Mouse (Mus musculus): Measurements from ENCODE around the gene Ppp2r5e.

Gene Ppp2r5e

GRCm38 (mm10) chr12:75424817-75425216 is 171.2 kb downstream of the Ppp2r5e start:
- DNase-seq = no peak

- peak; percentile 14 for DNase-seq
Observed at GRCm38 (mm10) chr12:75424359-75424758, 171.7 kb downstream of the Ppp2r5e start.

- no peak for DNase-seq
Observed at GRCm38 (mm10) chr12:75416681-75417080, 179.4 kb downstream of the Ppp2r5e start, which contains the start of gene Gphb5. Gene Gphb5 (minus strand): TSS chr12:75416781.

GRCm38 (mm10) chr12:75414991-75415390 is 181.1 kb downstream of the Ppp2r5e start:
- DNase-seq = no peak

- DNase-seq = no peak
Observed at GRCm38 (mm10) chr12:75412964-75413363, 183.1 kb downstream of the Ppp2r5e start.

Data from right cerebral cortex, postnatal 25 days (tissue).